Mouse (Mus musculus) embryonic facial prominence, embryonic 14.5 days (tissue): ENCODE data around the gene Acbd4. TPM values are rescaled to one million over a fixed set of nuclear protein-coding genes. Genes with fewer than 3 reads are reported as not detected.
A peak's percentile ranks its signal among the peaks of the same experiment; 100 is the strongest.

Experiments
- ATAC-seq: fragments of 200-750 bp; cut with Nextera tagmentation; 2 replicates; pipeline ENCODE4 v1.8.0; 2017; ENCODE audit warnings: low read depth, moderate number of reproducible peaks, moderate TSS enrichment
- DNase-seq: peaks from one replicate; pipeline ENCODE4 v3.0.0-alpha.2; 2015; ENCODE audit warnings: low spot score
- H3K27ac ChIP-seq: fragments of 300-500 bp; sonication (generic); replicated peaks from 2 replicates; pipeline ENCODE4 v1.5.1; 2014; ENCODE audit warnings: low read depth, mild to moderate bottlenecking, low read length, moderate library complexity
- H3K27me3 ChIP-seq: fragments of 300-500 bp; sonication (generic); replicated peaks from 2 replicates; pipeline ENCODE4 v1.6.1; 2014; ENCODE audit warnings: low read length; ENCODE audit not compliant: control insufficient read depth, insufficient read depth
- H3K36me3 ChIP-seq: fragments of 300-500 bp; sonication (generic); 2 replicates; pipeline ENCODE4 v1.6.1; 2014; ENCODE audit warnings: low read length, mixed read lengths; ENCODE audit not compliant: control insufficient read depth, insufficient read depth
- H3K4me1 ChIP-seq: fragments of 300-500 bp; sonication (generic); 2 replicates; pipeline ENCODE4 v1.6.1; 2014; ENCODE audit warnings: antibody characterized with exemption, low read length; ENCODE audit not compliant: control insufficient read depth, insufficient read depth
- H3K4me2 ChIP-seq: fragments of 300-500 bp; sonication (generic); 2 replicates; pipeline ENCODE4 v1.6.1; 2014; ENCODE audit warnings: low read depth, mild to moderate bottlenecking, low read length, moderate library complexity, mixed read lengths
- H3K4me3 ChIP-seq: fragments of 300-500 bp; sonication (generic); 2 replicates; pipeline ENCODE4 v1.5.1; 2014; ENCODE audit warnings: low read depth, mild to moderate bottlenecking, low read length
- H3K9ac ChIP-seq: fragments of 300-500 bp; sonication (generic); 2 replicates; pipeline ENCODE4 v1.6.1; 2014; ENCODE audit warnings: low read depth, mild to moderate bottlenecking, low read length, moderate library complexity, mixed read lengths
- H3K9me3 ChIP-seq: fragments of 300-500 bp; sonication (generic); 2 replicates; pipeline ENCODE4 v1.6.1; 2016; ENCODE audit warnings: low read length; ENCODE audit not compliant: control insufficient read depth
- WGBS: fragments of 180-500 bp; shearing (Covaris S2); extraction: QIAGEN DNeasy Blood & Tissue Kit; methylation state at CpG from one replicate; pipeline ENCODE4 v1.1.7; 2014; 5-methylcytosine and 5-hydroxymethylcytosine counted together
- polyA plus RNA-seq: library from polyadenylated mRNA; unstranded; fragments of >200 nt; fragmentation: Nextera tagmentation; extraction: Ambion mirVana; gene quantifications from 2 replicates; pipeline ENCODE4 v1.2.1, GENCODE M21; 2014

Gene Acbd4
- polyA plus RNA-seq, 1 experiment from 2014 or later, result 15.0 TPM

- Histone ChIP-seq H3K27me3 (no peaks in the 10 kb centered on the region), H3K4me1 (peaks cover 7% of the 10 kb centered on the region; the same call in 1 of the 2 replicates), H3K9me3 (no peaks in the 10 kb centered on the region), H3K4me3 (peak overlapping the region; percentile 30), H3K36me3 (no peaks in the 10 kb centered on the region), H3K27ac (no peak overlapping the region), H3K9ac (peak overlapping the region; percentile 54; the same call in 1 of the 2 replicates), H3K4me2 (peak overlapping the region; percentile 65)
- DNase-seq (peak; percentile 92), ATAC-seq (peak; percentile 97)
- WGBS, result 2% methylated on average over 24 of the region's 25 CpGs
Observed at GRCm38 (mm10) chr11:103158621-103159478, 57.4 kb downstream of the Acbd4 start.

- H3K36me3 ChIP-seq, result no peaks in the 10 kb centered on the region
- no peak overlapping the region for H3K27ac ChIP-seq
- 86% methylated on average over 11 of the region's 11 CpGs for WGBS
- no peak overlapping the region for H3K4me3 ChIP-seq
- no peaks in the 10 kb centered on the region for H3K9me3 ChIP-seq
- no peaks in the 10 kb centered on the region for H3K27me3 ChIP-seq
- H3K4me1 ChIP-seq, result peaks cover 7% of the 10 kb centered on the region; the same call in 1 of the 2 replicates
- H3K4me2 ChIP-seq, result no peak overlapping the region
- DNase-seq, result no peak
- no peak overlapping the region for H3K9ac ChIP-seq
- ATAC-seq, result no peak
Observed at GRCm38 (mm10) chr11:103160738-103161137, 59.3 kb downstream of the Acbd4 start.

- Histone ChIP-seq H3K4me1 (peaks cover 7% of the 10 kb centered on the region; the same call in 1 of the 2 replicates), H3K4me3 (no peak overlapping the region), H3K4me2 (no peak overlapping the region), H3K36me3 (no peaks in the 10 kb centered on the region), H3K27me3 (no peaks in the 10 kb centered on the region), H3K9ac (no peak overlapping the region), H3K27ac (no peak overlapping the region), H3K9me3 (no peaks in the 10 kb centered on the region)
- DNase-seq (no peak), ATAC-seq (no peak)
- 59% methylated on average over 3 of the region's 7 CpGs for WGBS
Observed at GRCm38 (mm10) chr11:103161449-103161848, 60.0 kb downstream of the Acbd4 start.

Other genes with a start within 250 kb of the Acbd4 start
- gene Eftud2, start 220.7 kb upstream of the Acbd4 start, polyA plus RNA-seq, result 130 and 154 TPM in 2 replicates
- gene Ccdc103, start 220.5 kb upstream of the Acbd4 start, polyA plus RNA-seq, result 1.0 and 2.3 TPM in 2 replicates
- not detected in 2 replicates for gene Fam187a, start 216.5 kb upstream of the Acbd4 start, polyA plus RNA-seq
- 0.31 and 0.45 TPM in 2 replicates for gene Gfap, start 200.8 kb upstream of the Acbd4 start, polyA plus RNA-seq
- 6.6 and 7.0 TPM in 2 replicates for gene Kif18b, start 176.6 kb upstream of the Acbd4 start, polyA plus RNA-seq
- 1.8 and 2.7 TPM in 2 replicates for gene C1ql1, start 155.0 kb upstream of the Acbd4 start, polyA plus RNA-seq
- 55.5 and 60.0 TPM in 2 replicates for gene Nmt1, start 73.5 kb upstream of the Acbd4 start, polyA plus RNA-seq
- gene Dcakd, start 73.3 kb upstream of the Acbd4 start, polyA plus RNA-seq, result 138 and 153 TPM in 2 replicates
- 3.0 and 3.2 TPM in 2 replicates for gene Plcd3, start within 50 bp of the Acbd4 start, polyA plus RNA-seq
- 7.3 and 8.9 TPM in 2 replicates for gene Hexim1, start 14.5 kb downstream of the Acbd4 start, polyA plus RNA-seq
- 6.8 and 9.5 TPM in 2 replicates for gene Hexim2, start 30.7 kb downstream of the Acbd4 start, polyA plus RNA-seq
- 3.3 and 3.5 TPM in 2 replicates for gene Fmnl1, start 69.4 kb downstream of the Acbd4 start, polyA plus RNA-seq
- gene 1700023F06Rik, start 106.9 kb downstream of the Acbd4 start, polyA plus RNA-seq, result 1.0 and 1.6 TPM in 2 replicates
- not detected in 2 replicates for gene Spata32, start 116.8 kb downstream of the Acbd4 start, polyA plus RNA-seq
- 4.6 and 5.1 TPM in 2 replicates for gene Map3k14, start 165.8 kb downstream of the Acbd4 start, polyA plus RNA-seq